Mouse (Mus musculus): ENCODE results near the gene Pold4. TPM values are rescaled to one million over a fixed set of nuclear protein-coding genes. Genes with fewer than 3 reads are reported as not detected.
"Not testable (repeated sequence)": the region's sequence is repeated elsewhere in the genome, so short reads cannot be mapped to it uniquely, and the experiment has no call there.

Pold4 gene
- polyA plus RNA-seq, 1 experiment from 2014 or later: 12.2 TPM

GRCm38 (mm10) chr19:4247010-4247409, 15.3 kb downstream of the Pold4 start:
- 58% methylated on average over 1 of the region's 1 CpGs for WGBS
- H3K27me3 ChIP-seq (ENCODE audit: low read depth, poor library complexity, severe bottlenecking): no peaks in the 10 kb centered on the region
- no peak overlapping the region for H3K4me3 ChIP-seq
- no peaks in the 10 kb centered on the region for H3K4me1 ChIP-seq
- no peaks in the 10 kb centered on the region for H3K9me3 ChIP-seq (replicated peaks)
- no peak for DNase-seq (ENCODE audit: low spot score)
- H3K36me3 ChIP-seq: no peaks in the 10 kb centered on the region
- H3K27ac ChIP-seq (replicated peaks): no peak overlapping the region

GRCm38 (mm10) chr19:4248683-4249082, 17.0 kb downstream of the Pold4 start:
- H3K27me3 ChIP-seq (ENCODE audit: low read depth, poor library complexity, severe bottlenecking); H3K9me3 ChIP-seq (replicated peaks); H3K27ac ChIP-seq (replicated peaks); DNase-seq (ENCODE audit: low spot score); H3K36me3 ChIP-seq; H3K4me3 ChIP-seq; H3K4me1 ChIP-seq: not testable (repeated sequence)
- 86% methylated on average over 1 of the region's 1 CpGs for WGBS

DNA sequence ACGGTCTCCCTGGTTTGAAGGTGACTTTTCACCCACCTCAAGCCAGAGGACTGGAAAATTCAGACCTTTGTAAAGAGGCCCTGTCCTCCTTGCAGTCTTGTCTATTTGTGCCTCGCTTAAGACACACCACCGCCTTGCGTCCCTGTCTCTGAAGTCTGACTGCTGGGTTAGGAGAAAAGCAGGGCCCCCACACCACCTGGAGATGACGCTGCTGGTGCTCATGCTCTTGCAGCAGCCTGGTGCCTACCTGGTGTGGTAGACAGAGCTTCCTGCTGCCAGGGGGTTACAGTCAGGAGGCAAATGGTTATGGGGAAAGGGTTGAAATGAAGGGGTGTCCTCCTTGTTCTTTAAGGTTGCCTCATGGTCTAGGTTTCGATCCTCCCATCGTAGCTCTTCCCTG, 22.5 kb downstream of the Pold4 start:
- no peak for DNase-seq (ENCODE audit: low spot score)
- H3K4me3 ChIP-seq: no peak overlapping the region
- H3K9me3 ChIP-seq (replicated peaks): no peaks in the 10 kb centered on the region
- H3K36me3 ChIP-seq: no peaks in the 10 kb centered on the region
- H3K27me3 ChIP-seq (ENCODE audit: low read depth, poor library complexity, severe bottlenecking): peaks cover 10% of the 10 kb centered on the region; the same call in 1 of the 2 replicates
- 84% methylated on average over 7 of the region's 7 CpGs for WGBS
- H3K4me1 ChIP-seq: peaks cover 13% of the 10 kb centered on the region
- no peak overlapping the region for H3K27ac ChIP-seq (replicated peaks)

- no peak for DNase-seq (ENCODE audit: low spot score)
- Histone ChIP-seq H3K9me3 (replicated peaks) (no peaks in the 10 kb centered on the region), H3K36me3 (no peaks in the 10 kb centered on the region), H3K4me1 (peaks cover 13% of the 10 kb centered on the region), H3K4me3 (no peak overlapping the region), H3K27me3 (ENCODE audit: low read depth, poor library complexity, severe bottlenecking) (peaks cover 10% of the 10 kb centered on the region; the same call in 1 of the 2 replicates), H3K27ac (replicated peaks) (no peak overlapping the region)
- 76% methylated on average over 11 of the region's 11 CpGs for WGBS
These were observed 24.0 kb downstream of the Pold4 start for GRCm38 (mm10) chr19:4255583-4256162.

DNA sequence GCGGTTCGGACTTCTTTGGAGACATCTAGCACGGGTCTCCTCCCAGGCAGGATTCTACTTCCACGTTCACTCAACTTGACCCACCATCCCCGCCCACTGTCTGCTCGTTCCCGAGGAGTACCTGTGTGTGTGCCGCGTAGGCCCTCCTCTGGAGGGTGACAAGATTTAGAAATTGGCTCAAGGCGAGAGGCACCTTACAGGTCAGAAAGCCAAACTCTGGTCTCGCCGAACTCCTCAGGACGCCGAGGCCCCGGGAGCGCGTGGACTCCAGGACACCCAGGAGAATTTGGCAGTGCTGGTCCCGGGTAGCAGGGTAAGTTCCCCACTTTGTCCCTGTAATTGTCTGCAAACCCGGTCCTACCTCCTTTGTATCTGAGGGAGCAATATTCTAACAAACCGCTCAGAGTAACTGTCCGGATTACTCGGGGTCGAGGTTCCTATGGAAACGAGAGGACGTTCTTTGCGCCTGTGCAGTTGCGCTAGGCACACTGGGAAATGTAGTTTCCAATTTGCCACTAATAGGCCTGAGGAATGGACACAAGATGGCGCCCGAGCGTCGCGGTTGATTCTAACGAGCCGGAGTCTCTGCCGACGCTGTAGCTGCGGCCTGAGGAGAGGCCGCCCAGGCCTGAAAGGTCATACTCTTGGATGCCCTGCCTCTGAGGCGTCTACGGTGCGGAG, 25.7 kb downstream of the Pold4 start:
- H3K27ac ChIP-seq (replicated peaks): peak overlapping the region; percentile 80
- peak; percentile 90 for DNase-seq (ENCODE audit: low spot score)
- H3K27me3 ChIP-seq (ENCODE audit: low read depth, poor library complexity, severe bottlenecking): peaks cover 10% of the 10 kb centered on the region; the same call in 1 of the 2 replicates
- H3K4me3 ChIP-seq: peak overlapping the region; percentile 75
- H3K4me1 ChIP-seq: peaks cover 13% of the 10 kb centered on the region
- WGBS: 2% methylated on average over 41 of the region's 41 CpGs
- no peaks in the 10 kb centered on the region for H3K9me3 ChIP-seq (replicated peaks)
- no peaks in the 10 kb centered on the region for H3K36me3 ChIP-seq

DNA sequence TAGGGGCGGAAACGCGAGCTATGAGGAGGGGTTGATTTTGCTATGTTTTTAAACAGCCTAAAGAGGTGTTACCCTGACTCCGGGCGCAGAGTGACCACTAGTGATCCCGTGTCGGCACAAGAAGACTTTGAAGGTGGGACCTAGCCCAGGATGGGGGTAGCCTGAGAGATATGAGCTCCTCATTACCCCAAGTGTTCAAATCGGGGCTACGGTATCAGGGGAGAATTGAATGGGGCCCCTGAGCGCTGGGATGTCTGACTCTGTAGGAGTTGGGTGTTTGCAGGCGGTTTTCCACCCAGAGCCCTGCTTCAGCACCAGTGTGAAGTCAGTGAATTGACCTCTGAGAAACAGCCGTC, 26.2 kb downstream of the Pold4 start:
- peaks cover 13% of the 10 kb centered on the region for H3K4me1 ChIP-seq
- H3K9me3 ChIP-seq (replicated peaks): no peaks in the 10 kb centered on the region
- no peaks in the 10 kb centered on the region for H3K36me3 ChIP-seq
- H3K27me3 ChIP-seq (ENCODE audit: low read depth, poor library complexity, severe bottlenecking): peaks cover 10% of the 10 kb centered on the region; the same call in 1 of the 2 replicates
- peak overlapping the region; percentile 75 for H3K4me3 ChIP-seq
- H3K27ac ChIP-seq (replicated peaks): peak overlapping the region; percentile 80
- no peak for DNase-seq (ENCODE audit: low spot score)
- WGBS: 23% methylated on average over 12 of the region's 12 CpGs

- H3K9me3 ChIP-seq (replicated peaks): no peaks in the 10 kb centered on the region
- no peak for DNase-seq (ENCODE audit: low spot score)
- no peak overlapping the region for H3K4me3 ChIP-seq
- H3K27me3 ChIP-seq (ENCODE audit: low read depth, poor library complexity, severe bottlenecking): peaks cover 8% of the 10 kb centered on the region; the same call in 1 of the 2 replicates
- H3K36me3 ChIP-seq: no peaks in the 10 kb centered on the region
- H3K4me1 ChIP-seq: peaks cover 13% of the 10 kb centered on the region
- 63% methylated on average over 8 of the region's 8 CpGs for WGBS
- H3K27ac ChIP-seq (replicated peaks): no peak overlapping the region
These were observed 29.5 kb downstream of the Pold4 start for GRCm38 (mm10) chr19:4261038-4261698.

GRCm38 (mm10) chr19:4262756-4263155, 31.1 kb downstream of the Pold4 start:
- Histone ChIP-seq H3K27ac (replicated peaks) (no peak overlapping the region; the same call in 1 of the 2 replicates), H3K9me3 (replicated peaks) (no peaks in the 10 kb centered on the region), H3K27me3 (ENCODE audit: low read depth, poor library complexity, severe bottlenecking) (peaks cover 16% of the 10 kb centered on the region), H3K4me3 (no peak overlapping the region), H3K36me3 (no peaks in the 10 kb centered on the region), H3K4me1 (peaks cover 5% of the 10 kb centered on the region)
- WGBS: 81% methylated on average over 6 of the region's 6 CpGs
- DNase-seq (ENCODE audit: low spot score): no peak

- Histone ChIP-seq H3K36me3 (no peaks in the 10 kb centered on the region), H3K4me1 (peaks cover 3% of the 10 kb centered on the region), H3K27ac (replicated peaks) (no peak overlapping the region), H3K4me3 (no peak overlapping the region), H3K9me3 (replicated peaks) (no peaks in the 10 kb centered on the region), H3K27me3 (ENCODE audit: low read depth, poor library complexity, severe bottlenecking) (peaks cover 25% of the 10 kb centered on the region)
- 73% methylated on average over 14 of the region's 14 CpGs for WGBS
- DNase-seq (ENCODE audit: low spot score): no peak
These were observed 32.0 kb downstream of the Pold4 start for GRCm38 (mm10) chr19:4263702-4264101.

DNA sequence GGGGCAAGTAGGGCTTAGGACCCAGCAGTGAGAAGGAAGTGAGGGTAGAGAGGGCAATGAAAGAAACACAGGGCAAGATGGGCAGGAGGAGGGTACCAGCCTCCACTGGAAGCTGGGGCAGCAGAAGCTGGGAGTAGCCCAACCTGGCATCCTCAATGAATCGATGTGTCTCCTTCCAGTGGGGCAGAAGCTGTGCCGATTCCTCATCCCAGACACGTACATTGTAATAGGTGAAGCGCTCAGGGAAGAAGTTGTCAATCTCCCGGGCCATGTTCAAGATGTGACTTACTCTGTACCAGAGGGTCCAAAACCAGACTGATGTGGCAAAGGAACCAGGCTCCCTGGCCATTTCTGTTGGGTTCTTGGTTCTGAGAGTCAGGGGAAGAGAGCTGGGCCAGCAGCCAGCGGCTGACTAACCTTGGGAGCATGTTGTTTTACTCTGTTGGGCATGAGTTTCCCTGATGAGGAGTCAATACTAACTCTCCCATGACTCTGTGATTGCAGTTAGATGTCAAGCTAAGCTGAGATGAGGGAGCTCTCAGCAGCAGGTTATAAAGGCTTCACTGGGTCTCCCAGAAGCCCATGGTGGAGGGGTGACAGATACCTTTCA, 32.6 kb downstream of the Pold4 start:
- no peaks in the 10 kb centered on the region for H3K36me3 ChIP-seq
- peaks cover 31% of the 10 kb centered on the region for H3K27me3 ChIP-seq (ENCODE audit: low read depth, poor library complexity, severe bottlenecking)
- H3K4me3 ChIP-seq: no peak overlapping the region
- WGBS: 90% methylated on average over 6 of the region's 6 CpGs
- H3K27ac ChIP-seq (replicated peaks): no peak overlapping the region
- H3K4me1 ChIP-seq: peaks cover 9% of the 10 kb centered on the region
- no peaks in the 10 kb centered on the region for H3K9me3 ChIP-seq (replicated peaks)
- DNase-seq (ENCODE audit: low spot score): no peak

GRCm38 (mm10) chr19:4265956-4266355, 34.3 kb downstream of the Pold4 start:
- Histone ChIP-seq H3K27ac (replicated peaks) (no peak overlapping the region), H3K36me3 (peaks cover 5% of the 10 kb centered on the region), H3K4me1 (peaks cover 9% of the 10 kb centered on the region), H3K9me3 (replicated peaks) (no peaks in the 10 kb centered on the region), H3K27me3 (ENCODE audit: low read depth, poor library complexity, severe bottlenecking) (peaks cover 48% of the 10 kb centered on the region), H3K4me3 (no peak overlapping the region)
- 73% methylated on average over 4 of the region's 4 CpGs for WGBS
- no peak for DNase-seq (ENCODE audit: low spot score)

DNA sequence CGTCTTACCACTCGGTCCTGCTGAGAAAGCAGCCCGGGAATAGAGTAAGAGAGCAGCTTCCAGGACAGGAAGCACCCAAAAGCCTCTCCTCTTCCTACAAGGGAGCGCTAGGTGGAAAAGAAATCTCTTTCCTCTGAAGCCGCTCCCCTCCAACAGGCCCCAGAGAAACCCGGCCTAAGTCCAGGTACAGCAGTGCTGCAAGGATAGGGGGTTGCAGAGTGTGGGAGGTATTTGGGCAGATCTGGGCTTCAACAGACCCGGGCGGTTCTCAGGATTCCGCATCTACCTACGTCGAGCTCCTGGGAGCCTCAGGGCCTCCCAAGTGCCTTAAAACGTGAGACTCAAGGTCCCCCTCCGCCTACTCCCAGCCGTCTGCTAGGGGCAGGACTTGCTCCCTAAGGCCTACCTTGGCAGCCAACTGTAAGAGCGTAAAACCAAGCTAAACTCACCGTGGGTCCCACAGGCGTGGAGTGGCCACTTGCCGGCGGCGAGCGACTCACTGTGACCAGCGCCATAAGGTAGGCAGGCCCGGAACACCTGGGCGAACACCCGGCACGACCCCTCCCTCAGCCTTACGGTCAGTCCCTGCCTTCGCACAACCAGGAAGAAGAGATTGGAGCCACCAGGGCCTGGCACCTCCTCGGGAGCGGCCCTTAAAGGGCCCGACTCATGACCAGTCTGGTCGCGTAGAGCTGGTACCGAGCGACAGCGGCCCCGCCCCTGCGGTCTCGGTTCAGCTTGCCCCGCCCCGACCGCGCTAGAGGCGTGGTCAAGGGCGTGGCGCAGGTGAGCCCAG, 37.1 kb downstream of the Pold4 start, which contains the start of gene Ssh3:
Ssh3 (minus strand) TSS at position 615 of the 796 bp plus-strand sequence.
- Histone ChIP-seq H3K27me3 (ENCODE audit: low read depth, poor library complexity, severe bottlenecking) (peaks cover 53% of the 10 kb centered on the region), H3K27ac (replicated peaks) (0 out of 2 replicates have a peak within 1 kb of the TSS, but pooled peaks have one; percentile 14), H3K9me3 (replicated peaks) (no peaks in the 10 kb centered on the region), H3K4me1 (peaks cover 9% of the 10 kb centered on the region), H3K4me3 (peak within 1 kb of the TSS; percentile 50), H3K36me3 (peaks cover 20% of the 10 kb centered on the region)
- 5% methylated on average over 46 of the region's 46 CpGs for WGBS
- DNase-seq (ENCODE audit: low spot score): no peak
